Mouse (Mus musculus): Measurements from ENCODE around the gene Mbl1.

Mbl1 gene

GRCm38 (mm10) chr14:41151220-41151898 lies at the start of gene Mbl1:
Gene Mbl1, plus strand, starts transcription at chr14:41151458.
- peak; percentile 56 to 62 for DNase-seq

GRCm38 (mm10) chr14:41102269-41102668 lies 49.0 kb upstream of the Mbl1 start:
- DNase-seq: no peak

GRCm38 (mm10) chr14:41104853-41105444 lies 46.3 kb upstream of the Mbl1 start, which contains the start of gene Mat1a:
Gene Mat1a, plus strand, starts transcription at chr14:41105035.
- DNase-seq: no peak

GRCm38 (mm10) chr14:41111031-41111668 lies 40.1 kb upstream of the Mbl1 start:
- DNase-seq: no peak

GRCm38 (mm10) chr14:41112944-41113343 lies 38.3 kb upstream of the Mbl1 start:
- no peak for DNase-seq

- DNase-seq: no peak
These were observed 35.0 kb upstream of the Mbl1 start for GRCm38 (mm10) chr14:41116271-41116670.

GRCm38 (mm10) chr14:41124683-41125082 lies 26.6 kb upstream of the Mbl1 start:
- DNase-seq: no peak

- peak; percentile 23 to 68 for DNase-seq
These were observed 23.3 kb upstream of the Mbl1 start for GRCm38 (mm10) chr14:41127997-41128396.

- DNase-seq: no peak
These were observed 19.7 kb upstream of the Mbl1 start, which contains the start of gene Sftpa1 for GRCm38 (mm10) chr14:41131540-41131939. Gene Sftpa1, plus strand, starts transcription at chr14:41131782.

- no peak for DNase-seq
These were observed 14.3 kb upstream of the Mbl1 start for GRCm38 (mm10) chr14:41137006-41137405.

GRCm38 (mm10) chr14:41140686-41141085 lies 10.6 kb upstream of the Mbl1 start:
- no peak for DNase-seq

- no peak for DNase-seq
These were observed 5.2 kb upstream of the Mbl1 start for GRCm38 (mm10) chr14:41146035-41146434.

- DNase-seq: no peak
These were observed 4.3 kb upstream of the Mbl1 start for GRCm38 (mm10) chr14:41146922-41147321.

- no peak for DNase-seq
These were observed 3.9 kb upstream of the Mbl1 start for GRCm38 (mm10) chr14:41147356-41147755.

GRCm38 (mm10) chr14:41160076-41160475 lies 8.8 kb downstream of the Mbl1 start:
- DNase-seq: no peak

- peak; percentile 63 to 78 for DNase-seq
These were observed 9.5 kb downstream of the Mbl1 start for GRCm38 (mm10) chr14:41160743-41161142.

- peak; percentile 48 to 83 for DNase-seq
These were observed 11.4 kb downstream of the Mbl1 start for GRCm38 (mm10) chr14:41162663-41163062.

GRCm38 (mm10) chr14:41167278-41167677 lies 16.0 kb downstream of the Mbl1 start:
- no peak for DNase-seq

GRCm38 (mm10) chr14:41168567-41168966 lies 17.3 kb downstream of the Mbl1 start:
- no peak for DNase-seq

- DNase-seq: no peak
These were observed 19.3 kb downstream of the Mbl1 start for GRCm38 (mm10) chr14:41170514-41170913.

- DNase-seq: no peak
These were observed 23.5 kb downstream of the Mbl1 start for GRCm38 (mm10) chr14:41174802-41175201.

- no peak for DNase-seq
These were observed 34.0 kb downstream of the Mbl1 start, which contains the start of gene Sftpd for GRCm38 (mm10) chr14:41185059-41185821. Gene Sftpd, minus strand, starts transcription at chr14:41185149.

- DNase-seq: no peak
These were observed 38.2 kb downstream of the Mbl1 start for GRCm38 (mm10) chr14:41189496-41189895.

Measured in kidney, postnatal 36 days (tissue).